Mouse (Mus musculus) mouse trophoblast stem cell (cell line): ENCODE results near the gene Gm9918.

Experiments
- in situ Hi-C, 2 experiments: fragments of 300-500 bp; cut with MseI, MboI; formaldehyde crosslinking; loops; 2 replicates in 1 of 2; 3 replicates in 1 of 2; pipeline ENCODE4 v1.15.1; 2025

Gm9918 gene

GRCm38 (mm10) chr15:102244306-102245191, 25.8 kb upstream of the Gm9918 start:
- in situ Hi-C loops: no loop called here

- in situ Hi-C loops: no loop called here
Measured at GRCm38 (mm10) chr15:102245461-102245881, 24.9 kb upstream of the Gm9918 start.

- in situ Hi-C loops: no loop called here
Measured at GRCm38 (mm10) chr15:102245891-102246741, 24.2 kb upstream of the Gm9918 start.

GRCm38 (mm10) chr15:102246866-102247251, 23.5 kb upstream of the Gm9918 start:
- in situ Hi-C loops: no loop called here

- in situ Hi-C loops: no loop called here
Measured at GRCm38 (mm10) chr15:102247252-102248130, 22.9 kb upstream of the Gm9918 start.

- in situ Hi-C loops: no loop called here
Measured at GRCm38 (mm10) chr15:102248131-102248811, 22.1 kb upstream of the Gm9918 start.

- in situ Hi-C loops: no loop called here
Measured at GRCm38 (mm10) chr15:102248812-102249191, 21.6 kb upstream of the Gm9918 start.

GRCm38 (mm10) chr15:102249251-102249691, 21.1 kb upstream of the Gm9918 start:
- in situ Hi-C loops: no loop called here

GRCm38 (mm10) chr15:102249967-102250366, 20.4 kb upstream of the Gm9918 start:
- in situ Hi-C loops: no loop called here

GRCm38 (mm10) chr15:102250521-102250920, 19.8 kb upstream of the Gm9918 start:
- in situ Hi-C loops: no loop called here

GRCm38 (mm10) chr15:102255547-102256255, 14.7 kb upstream of the Gm9918 start:
- in situ Hi-C loops: no loop called here

- in situ Hi-C loops: no loop called here
Measured at GRCm38 (mm10) chr15:102256431-102257201, 13.7 kb upstream of the Gm9918 start.

GRCm38 (mm10) chr15:102257202-102258075, 12.9 kb upstream of the Gm9918 start, which contains the start of gene Rarg:
Gene Rarg, minus strand, starts transcription at chr15:102257517.
- in situ Hi-C loops: no loop called here

GRCm38 (mm10) chr15:102258076-102258470, 12.3 kb upstream of the Gm9918 start:
- in situ Hi-C loops: no loop called here

GRCm38 (mm10) chr15:102258581-102259253, 11.6 kb upstream of the Gm9918 start:
- in situ Hi-C loops: no loop called here

GRCm38 (mm10) chr15:102262582-102262981, 7.8 kb upstream of the Gm9918 start:
- in situ Hi-C loops: no loop called here

GRCm38 (mm10) chr15:102263037-102263436, 7.3 kb upstream of the Gm9918 start:
- in situ Hi-C loops: no loop called here

GRCm38 (mm10) chr15:102265548-102265947, 4.8 kb upstream of the Gm9918 start:
- in situ Hi-C loops: no loop called here
